Comparison of ENCODE assay signal across 10 mouse cellular contexts in the genomic region with DNA sequence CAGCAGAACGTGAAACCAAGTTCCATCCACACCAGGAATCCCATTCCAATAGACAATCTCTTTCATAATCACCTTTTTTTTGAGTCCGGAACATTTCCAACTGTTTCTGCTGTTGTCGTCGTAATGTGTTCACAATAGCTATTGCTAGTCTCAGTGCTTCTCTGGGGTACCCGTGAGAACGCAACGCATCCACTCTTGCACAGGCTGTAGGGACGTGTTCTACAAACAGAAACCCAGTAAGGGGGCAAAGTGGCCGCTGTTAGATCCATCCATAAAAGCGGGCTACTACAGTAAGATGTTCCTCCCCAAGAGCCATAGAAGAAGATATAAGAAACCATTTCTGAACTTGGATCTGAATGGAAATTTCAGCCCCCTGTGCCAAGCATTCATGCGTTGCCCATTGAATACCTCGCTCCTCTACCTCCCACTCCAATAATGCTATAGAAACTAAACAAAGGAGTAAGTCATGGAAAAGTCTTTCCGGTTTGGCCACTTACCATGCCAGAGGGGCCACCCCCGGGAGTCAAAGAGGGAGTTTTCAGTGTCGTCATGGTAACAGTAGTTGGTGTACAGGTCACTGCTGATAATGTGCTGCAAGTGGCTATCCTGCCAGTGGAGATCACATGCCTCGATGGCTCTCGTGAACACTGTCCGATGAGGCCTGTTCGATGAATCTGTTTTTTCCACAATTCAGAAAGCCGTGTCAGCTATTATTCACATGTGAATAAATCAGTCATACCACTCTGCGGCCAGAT.
DNase-seq lines count a peak whose midpoint lies in the region; ATAC-seq lines count a peak whose summit lies in the region.
"Had no signal": no experiment of that assay in that cellular context is flagged by ENCODE, and none has a peak within 500 bp of the region (broad histone marks: within the 10 kb centered on the region; RNA-seq: fewer than 3 reads in every experiment).

No protein-coding gene starts in this region.

- peak overlapping the region; percentile 0; the same call in 1 of the 2 replicates for H3K27ac ChIP-seq in lung, embryonic 16.5 days (ENCODE audit: low read length)
- H3K27ac ChIP-seq in neural tube, embryonic 13.5 days (replicated peaks), result peak overlapping the region; percentile 57
- H3K27ac ChIP-seq: heart, embryonic 13.5 days had no signal

- H3K36me3 ChIP-seq in lung, embryonic 16.5 days (ENCODE audit: control insufficient read depth, insufficient read depth, low read length), result peaks cover 7% of the 10 kb centered on the region; the same call in 1 of the 2 replicates
- peaks cover 59% of the 10 kb centered on the region for H3K36me3 ChIP-seq in neural tube, embryonic 13.5 days

- peak; percentile 78 for DNase-seq in Muller cell, postnatal 12 days (ENCODE audit: inconsistent ontology term)
- peak; percentile 68 for DNase-seq in embryo, embryonic 10.5 days (ENCODE audit: low spot score)
- DNase-seq in yolk sac, embryonic 10.5 days (ENCODE audit: low spot score), result no peak
- no peak for DNase-seq in adrenal gland, postnatal 10 days
- DNase-seq in gastrocnemius, postnatal 10 days, result no peak
- DNase-seq: cerebellum, adult 18-20 months; kidney, adult 9 months had no signal

- no peak overlapping the region for H3K4me3 ChIP-seq in lung, embryonic 16.5 days (ENCODE audit: low read length)
- no peak overlapping the region for H3K4me3 ChIP-seq in neural tube, embryonic 13.5 days
- H3K4me3 ChIP-seq: heart, embryonic 13.5 days had no signal

- peak overlapping the region; percentile 14; the same call in 1 of the 2 replicates for H3K4me2 ChIP-seq in lung, embryonic 16.5 days (ENCODE audit: low read depth, low read length)
- H3K4me2 ChIP-seq in neural tube, embryonic 13.5 days, result no peak overlapping the region
- H3K4me2 ChIP-seq: heart, embryonic 13.5 days had no signal

- peak; percentile 89 for ATAC-seq in lung, embryonic 16.5 days (ENCODE audit: low read depth)
- peak; percentile 77 for ATAC-seq in neural tube, embryonic 13.5 days (ENCODE audit: low read depth)

- H3K9me3 ChIP-seq in lung, embryonic 16.5 days (ENCODE audit: control insufficient read depth, low read length), result no peaks in the 10 kb centered on the region
- no peaks in the 10 kb centered on the region for H3K9me3 ChIP-seq in neural tube, embryonic 13.5 days
- H3K9me3 ChIP-seq: heart, embryonic 13.5 days had no signal

- H3K27me3 ChIP-seq in lung, embryonic 16.5 days (ENCODE audit: control insufficient read depth, insufficient read depth, low read depth, low read length), result no peaks in the 10 kb centered on the region
- no peaks in the 10 kb centered on the region for H3K27me3 ChIP-seq in neural tube, embryonic 13.5 days
- H3K27me3 ChIP-seq: heart, embryonic 13.5 days had no signal

- H3K9ac ChIP-seq in lung, embryonic 16.5 days (ENCODE audit: low read length), result no peak overlapping the region
- H3K9ac ChIP-seq in neural tube, embryonic 13.5 days, result no peak overlapping the region
- H3K9ac ChIP-seq: heart, embryonic 13.5 days had no signal

- no peaks in the 10 kb centered on the region for H3K4me1 ChIP-seq in lung, embryonic 16.5 days (replicated peaks; ENCODE audit: control insufficient read depth, insufficient read depth, low read length)
- H3K4me1 ChIP-seq in neural tube, embryonic 13.5 days (replicated peaks), result peaks cover 23% of the 10 kb centered on the region
- H3K4me1 ChIP-seq: heart, embryonic 13.5 days had no signal

- 62% methylated on average over 21 of the region's 21 CpGs for WGBS in lung, embryonic 16.5 days
- WGBS in neural tube, embryonic 13.5 days, result 28% methylated on average over 21 of the region's 21 CpGs

Comparison
In these comparisons a context has a peak if more than half of its experiments do, and no peak if none do; other contexts are left out.
1. DNase-seq: peak in Muller cell, postnatal 12 days (single experiment) and embryo, embryonic 10.5 days (single experiment); none in yolk sac, embryonic 10.5 days (single experiment), adrenal gland, postnatal 10 days (single experiment) and gastrocnemius, postnatal 10 days (single experiment).